Mouse (Mus musculus) spleen, embryonic (tissue): ENCODE results near the gene Rpp30.

ENCODE experiments used
- CTCF ChIA-PET: fragments of 350-600 bp; sonication (Branson Sonifier 250); formaldehyde crosslinking; loops from one replicate; lab custom pipeline; 2022; lab: Charles Lee

Rpp30 gene

DNA sequence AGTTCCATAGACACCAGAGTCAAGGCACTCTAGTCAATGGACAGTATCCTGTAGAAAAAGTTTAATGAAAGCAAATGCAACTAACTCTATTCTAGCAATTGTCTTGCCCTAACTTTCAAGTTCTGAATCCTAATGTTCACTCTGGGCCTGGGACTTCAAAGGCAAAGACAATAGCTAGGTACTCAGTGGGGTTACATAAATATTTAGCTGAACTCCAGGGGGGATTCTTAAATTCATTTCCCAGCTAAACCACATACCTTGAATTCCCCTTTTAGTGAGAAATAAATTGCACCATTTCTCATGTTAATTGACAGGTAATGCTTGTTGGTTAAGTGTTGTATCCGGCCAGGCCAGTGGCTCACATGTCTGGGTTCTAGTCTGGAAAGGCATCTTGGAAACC, 40.7 kb downstream of the Rpp30 start:
- CTCF ChIA-PET, result no interaction called here

DNA sequence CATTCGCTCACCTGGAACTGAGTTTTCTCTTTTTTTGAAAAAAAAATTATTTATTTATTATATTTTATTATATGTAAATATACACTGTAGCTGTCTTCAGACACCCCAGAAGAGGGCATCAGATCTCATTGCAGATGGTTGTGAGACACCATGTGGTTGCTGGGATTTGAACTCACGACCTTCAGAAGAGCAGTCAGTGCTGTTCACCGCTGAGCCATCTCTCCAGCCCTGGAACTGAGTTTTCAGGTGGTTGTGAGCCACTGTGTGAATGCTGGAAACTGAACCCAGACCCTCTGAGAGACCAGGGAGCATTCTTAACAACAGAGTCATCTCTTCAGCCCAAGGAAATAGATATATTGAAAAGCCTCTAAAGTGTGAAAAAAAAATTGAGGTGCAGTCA, 44.9 kb downstream of the Rpp30 start:
- CTCF ChIA-PET, result interaction anchor here (0.6 kb wide), 1 partner anchor 1685 kb away, joined by 5 read pairs; no protein-coding TSS in a partner anchor

DNA sequence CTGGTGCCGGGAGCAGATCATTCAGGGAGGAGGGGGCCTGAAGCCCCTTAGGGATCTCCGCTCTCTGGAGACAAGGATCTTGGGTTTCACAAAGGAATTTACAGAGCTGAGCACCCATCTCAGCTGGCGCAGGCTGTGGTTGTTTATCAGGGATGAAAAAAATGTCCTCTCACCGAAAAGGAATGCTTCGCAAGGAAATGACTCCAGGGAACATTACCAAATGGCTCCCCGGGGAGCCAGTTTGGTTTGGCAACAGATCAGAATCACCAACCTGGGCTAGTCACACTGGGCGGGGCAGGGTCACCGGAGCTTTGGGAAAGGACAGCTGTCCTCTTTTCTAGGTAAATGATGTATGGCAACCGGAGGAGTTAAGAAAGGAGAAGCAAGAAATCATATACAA, 45.7 kb downstream of the Rpp30 start:
- CTCF ChIA-PET, result no interaction called here

DNA sequence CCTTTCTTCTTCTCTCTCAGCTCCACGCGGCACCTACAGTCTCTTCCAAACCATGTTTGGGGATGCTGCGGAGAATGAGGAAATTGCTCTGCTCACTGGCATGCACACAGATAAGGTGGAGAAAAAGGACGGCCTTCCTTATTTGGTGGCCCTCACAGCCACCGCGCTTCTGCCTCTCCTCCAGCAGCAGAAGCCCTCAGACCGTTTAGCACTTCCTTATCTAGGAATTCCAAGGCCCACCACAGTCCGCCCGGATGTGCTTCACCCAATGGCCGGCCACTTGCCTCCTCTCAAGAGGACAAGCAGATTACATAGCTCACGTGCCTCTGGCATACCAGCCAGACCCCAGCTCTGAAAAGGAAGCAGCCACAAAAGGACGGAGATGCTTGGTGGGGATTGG, 46.1 kb downstream of the Rpp30 start:
- CTCF ChIA-PET, result no interaction called here

DNA sequence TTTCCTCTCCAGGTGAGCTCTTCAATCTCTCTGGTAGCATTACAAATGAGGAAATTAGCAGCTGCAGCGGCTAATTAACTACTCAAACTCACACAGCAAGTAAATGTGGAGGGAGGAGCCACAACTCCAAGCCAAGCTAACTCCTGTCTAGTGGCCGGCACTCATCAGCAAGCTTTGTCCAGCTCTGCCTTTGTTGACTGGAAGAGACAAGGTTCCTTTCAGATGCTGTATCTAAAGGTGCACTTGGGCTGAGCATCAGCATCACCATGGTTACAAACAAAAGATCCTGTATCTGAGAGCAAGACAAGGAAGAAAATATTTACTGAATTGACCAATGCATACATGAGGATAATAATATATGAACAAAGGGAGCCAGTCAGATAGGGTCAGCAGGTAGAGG, 46.7 kb downstream of the Rpp30 start:
- CTCF ChIA-PET, result no interaction called here

DNA sequence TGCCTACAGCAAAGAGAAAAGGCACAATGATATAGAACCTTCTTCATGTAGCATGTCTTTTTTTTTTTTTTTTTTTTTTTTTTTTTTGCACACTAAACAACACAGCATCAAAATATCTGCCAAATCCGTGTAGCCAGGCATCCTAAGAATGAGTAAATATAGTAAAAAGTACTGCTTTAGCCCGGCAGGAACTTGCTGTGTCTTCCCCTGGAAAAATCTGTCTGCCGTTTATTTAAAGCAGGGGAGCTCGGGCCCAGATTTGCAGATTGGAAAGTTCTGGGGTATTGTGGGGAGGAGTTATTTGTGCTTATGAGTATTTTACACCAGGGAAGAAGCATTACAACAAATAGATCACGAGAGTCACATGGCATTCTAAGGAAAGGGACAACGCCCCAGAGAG, 48.5 kb downstream of the Rpp30 start:
- CTCF ChIA-PET, result no interaction called here

DNA sequence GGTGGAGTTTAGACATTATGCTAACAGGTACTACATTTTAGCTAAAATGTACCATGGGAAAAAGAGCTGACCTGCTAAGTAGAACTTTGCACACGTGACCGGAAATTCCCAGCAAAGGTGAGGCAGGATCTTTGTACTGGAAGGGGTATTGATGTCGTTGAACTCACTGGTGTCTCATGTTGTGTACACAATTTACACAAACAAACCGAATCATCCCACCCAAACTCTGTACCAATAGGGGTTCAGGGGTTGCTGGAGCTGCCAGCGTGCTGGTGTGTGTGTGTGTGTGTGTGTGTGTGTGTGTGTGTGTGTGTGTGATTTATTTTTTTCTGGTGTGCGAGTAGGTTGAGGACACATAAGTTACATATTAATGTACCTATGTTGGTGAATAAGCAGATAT, 49.5 kb downstream of the Rpp30 start:
- CTCF ChIA-PET, result no interaction called here

DNA sequence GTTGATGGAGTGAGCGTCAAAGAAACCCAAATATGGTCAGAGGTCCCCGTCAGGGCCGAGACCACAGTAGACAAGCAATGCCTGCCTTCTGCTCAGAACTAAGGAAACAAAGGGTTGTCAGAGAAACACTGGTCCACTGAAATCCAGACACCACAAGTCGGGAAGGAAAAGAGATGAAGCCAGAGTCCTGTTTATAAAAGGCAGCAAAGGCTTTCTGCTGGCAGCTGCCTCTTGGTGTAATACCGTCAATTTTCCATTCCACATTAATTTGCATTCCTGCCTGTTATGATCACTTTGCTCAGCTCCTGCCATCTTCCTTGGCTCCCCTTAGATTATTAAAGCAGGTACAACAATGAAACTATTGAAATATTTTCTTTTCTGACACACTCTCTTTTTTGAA, 50.2 kb downstream of the Rpp30 start:
- CTCF ChIA-PET, result no interaction called here

DNA sequence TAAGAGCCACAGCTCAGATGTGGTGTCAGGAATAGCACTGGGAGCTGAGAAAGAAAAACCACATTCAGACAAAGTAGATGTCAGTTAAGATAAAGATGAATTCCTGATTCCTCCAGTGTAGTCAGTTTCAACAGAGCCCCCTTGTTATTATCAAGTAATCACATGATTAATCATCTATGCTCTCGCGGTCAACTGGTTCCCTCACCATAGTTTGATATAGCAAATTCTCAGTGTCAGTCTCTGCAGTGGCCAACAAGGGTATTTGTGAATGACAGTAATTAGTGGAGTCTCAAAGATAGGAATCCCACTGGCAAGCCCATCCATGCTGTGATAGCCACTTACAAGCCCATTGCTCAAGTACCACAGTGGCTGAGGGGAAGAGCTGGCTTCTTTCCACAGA, 60.1 kb downstream of the Rpp30 start:
- CTCF ChIA-PET, result no interaction called here

DNA sequence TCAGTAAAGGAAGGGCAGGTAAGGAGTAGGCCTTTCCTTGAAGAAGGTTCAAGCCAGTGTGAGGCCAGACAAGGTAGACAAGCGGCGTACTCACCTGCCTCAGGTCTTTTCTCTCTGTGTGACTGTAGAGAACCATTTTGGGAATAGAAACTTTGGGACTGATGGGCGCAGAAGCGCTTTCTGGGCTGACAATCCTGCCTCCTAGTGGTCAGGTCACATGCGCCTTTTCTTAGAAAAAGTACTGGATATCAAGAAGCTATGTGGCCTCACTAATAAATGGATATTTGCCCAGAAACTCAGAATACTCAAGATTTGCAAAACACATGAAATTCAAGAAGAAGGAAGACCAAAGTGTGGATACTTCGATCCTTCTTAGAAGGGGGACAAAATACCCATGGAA, 65.1 kb downstream of the Rpp30 start:
- CTCF ChIA-PET, result no interaction called here

DNA sequence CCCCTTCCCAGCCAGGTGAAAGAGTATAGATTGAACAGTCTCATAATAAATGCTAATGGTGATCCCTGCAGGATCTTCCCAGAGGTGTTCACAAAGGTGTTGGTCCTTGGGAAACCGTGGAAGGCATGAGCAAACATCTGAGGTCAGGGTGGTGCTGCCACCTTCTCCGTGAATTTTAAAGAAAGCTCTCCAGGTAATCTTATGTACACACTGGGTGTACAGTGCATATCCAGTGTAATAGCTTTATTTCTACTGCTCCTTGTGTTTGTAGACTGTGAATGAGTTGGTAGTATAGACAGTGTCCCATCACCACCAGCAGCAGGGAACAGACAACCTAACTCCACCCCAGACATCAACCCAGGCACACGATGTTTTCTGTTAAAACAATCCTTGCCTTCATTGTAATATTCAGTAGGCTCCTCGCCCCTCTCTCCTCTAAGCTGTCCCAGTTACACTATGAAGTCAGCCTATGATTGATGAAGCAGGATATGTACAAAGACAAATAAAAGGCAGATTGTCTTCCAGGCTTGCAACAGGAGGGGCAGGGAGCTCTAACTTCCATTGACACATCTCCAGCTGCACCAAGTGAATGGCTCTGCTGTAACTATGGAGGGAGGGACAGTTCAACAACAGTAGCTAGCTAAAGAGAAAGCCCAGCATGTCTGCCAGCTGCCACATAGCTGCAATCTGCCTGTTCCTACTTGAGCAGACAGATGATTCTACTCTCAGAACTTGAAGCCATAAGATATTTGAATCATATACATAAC, 66.9 kb downstream of the Rpp30 start:
- CTCF ChIA-PET, result no interaction called here
